Mouse (Mus musculus): Measurements from ENCODE around the gene Rnaset2b. TPM values are rescaled to one million over a fixed set of nuclear protein-coding genes. Genes with fewer than 3 reads are reported as not detected.
"Not testable (repeated sequence)": the region's sequence is repeated elsewhere in the genome, so short reads cannot be mapped to it uniquely, and the experiment has no call there.

Rnaset2b gene
- polyA plus RNA-seq, 1 experiment from 2014 or later = 549 TPM

- not testable (repeated sequence) for H3K27ac ChIP-seq; H3K36me3 ChIP-seq (ENCODE audit: inconsistent target); H3K4me3 ChIP-seq (ENCODE audit: inconsistent target); H3K79me2 ChIP-seq (ENCODE audit: inconsistent target)
These were observed 38.5 kb downstream of the Rnaset2b start for GRCm38 (mm10) chr17:7008885-7009284.

GRCm38 (mm10) chr17:7009440-7009839, 39.0 kb downstream of the Rnaset2b start:
- not testable (repeated sequence) for H3K27ac ChIP-seq; H3K36me3 ChIP-seq (ENCODE audit: inconsistent target); H3K4me3 ChIP-seq (ENCODE audit: inconsistent target); H3K79me2 ChIP-seq (ENCODE audit: inconsistent target)
- no CpG with 5 or more reads among the region's 7 CpGs for WGBS (ENCODE audit: missing documents)

GRCm38 (mm10) chr17:7009901-7010300, 39.5 kb downstream of the Rnaset2b start:
- not testable (repeated sequence) for H3K36me3 ChIP-seq (ENCODE audit: inconsistent target); H3K27ac ChIP-seq; H3K79me2 ChIP-seq (ENCODE audit: inconsistent target); H3K4me3 ChIP-seq (ENCODE audit: inconsistent target)
- 20% methylated on average over 1 of the region's 9 CpGs for WGBS (ENCODE audit: missing documents)

- H3K4me3 ChIP-seq (ENCODE audit: inconsistent target); H3K27ac ChIP-seq; H3K36me3 ChIP-seq (ENCODE audit: inconsistent target); H3K79me2 ChIP-seq (ENCODE audit: inconsistent target): not testable (repeated sequence)
- WGBS (ENCODE audit: missing documents) = no CpG with 5 or more reads among the region's 1 CpGs
These were observed 43.8 kb downstream of the Rnaset2b start for GRCm38 (mm10) chr17:7014190-7014589.

- not testable (repeated sequence) for H3K79me2 ChIP-seq (ENCODE audit: inconsistent target); H3K4me3 ChIP-seq (ENCODE audit: inconsistent target); H3K36me3 ChIP-seq (ENCODE audit: inconsistent target); H3K27ac ChIP-seq
- WGBS (ENCODE audit: missing documents) = no CpG with 5 or more reads among the region's 14 CpGs
These were observed 54.8 kb downstream of the Rnaset2b start, which contains the start of gene Gm1604a for GRCm38 (mm10) chr17:7025257-7025656. Gene Gm1604a, plus strand, starts transcription at chr17:7025568.

GRCm38 (mm10) chr17:7025764-7026346, 55.4 kb downstream of the Rnaset2b start:
- WGBS (ENCODE audit: missing documents) = no CpG with 5 or more reads among the region's 14 CpGs

GRCm38 (mm10) chr17:7030204-7030603, 59.8 kb downstream of the Rnaset2b start:
- H3K4me3 ChIP-seq (ENCODE audit: inconsistent target); H3K27ac ChIP-seq; H3K36me3 ChIP-seq (ENCODE audit: inconsistent target); H3K79me2 ChIP-seq (ENCODE audit: inconsistent target): not testable (repeated sequence)
- 72% methylated on average over 3 of the region's 7 CpGs for WGBS (ENCODE audit: missing documents)

More at GRCm38 (mm10) chr17:7025764-7026346, 55.4 kb downstream of the Rnaset2b start:
- not testable (repeated sequence) for H3K36me3 ChIP-seq (ENCODE audit: inconsistent target); H3K27ac ChIP-seq; H3K79me2 ChIP-seq (ENCODE audit: inconsistent target); H3K4me3 ChIP-seq (ENCODE audit: inconsistent target)

DNA sequence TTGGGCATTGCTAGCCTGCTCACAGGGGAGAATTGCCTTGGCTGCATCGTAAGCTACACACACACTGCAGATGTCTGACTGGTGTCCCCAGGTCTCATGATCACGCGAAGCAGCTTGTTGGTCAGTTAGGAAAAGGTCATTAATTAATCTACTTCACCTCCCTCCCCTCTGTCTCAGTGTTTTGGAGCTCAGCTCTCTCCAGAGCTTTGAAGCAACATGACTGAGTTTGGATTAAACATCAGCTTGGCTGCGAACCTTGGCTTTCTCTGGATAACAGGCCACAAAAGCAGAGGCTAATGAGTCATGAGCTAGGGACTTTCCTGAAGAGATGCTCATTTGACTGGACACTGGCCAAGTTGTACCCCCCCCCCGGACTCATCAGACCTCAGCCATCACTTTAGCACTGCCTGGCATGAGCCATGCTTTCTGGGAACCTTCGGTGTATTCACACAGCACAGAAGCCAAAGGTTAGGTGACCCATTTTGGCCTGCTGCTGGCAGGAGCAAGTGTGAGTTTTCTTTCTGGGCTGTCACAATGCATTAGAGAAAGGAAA, 60.3 kb downstream of the Rnaset2b start:
- H3K79me2 ChIP-seq (ENCODE audit: inconsistent target); H3K27ac ChIP-seq; H3K4me3 ChIP-seq (ENCODE audit: inconsistent target); H3K36me3 ChIP-seq (ENCODE audit: inconsistent target): not testable (repeated sequence)
- WGBS (ENCODE audit: missing documents) = 69% methylated on average over 2 of the region's 6 CpGs

GRCm38 (mm10) chr17:7033192-7034166, 63.0 kb downstream of the Rnaset2b start:
- not testable (repeated sequence) for H3K4me3 ChIP-seq (ENCODE audit: inconsistent target); H3K36me3 ChIP-seq (ENCODE audit: inconsistent target); H3K27ac ChIP-seq; H3K79me2 ChIP-seq (ENCODE audit: inconsistent target)
- no CpG with 5 or more reads among the region's 17 CpGs for WGBS (ENCODE audit: missing documents)

Other genes starting within 250 kb of the Rnaset2b start
- gene Ezr, start 187.8 kb upstream of the Rnaset2b start, polyA plus RNA-seq (2018) = 19.3 to 60.4 TPM (median 43.6 TPM) in 3 replicates
- gene Rsph3b, start 22.0 kb upstream of the Rnaset2b start, polyA plus RNA-seq (2018) = 14.6 to 20.9 TPM (median 18.2 TPM) in 3 replicates
- gene Tagap1, start 9.5 kb upstream of the Rnaset2b start, polyA plus RNA-seq (2018) = 9.0 to 13.2 TPM (median 10.1 TPM) in 3 replicates
- gene Gm49721, start 8.3 kb downstream of the Rnaset2b start, polyA plus RNA-seq (2018) = 0.22 TPM in 1 of 3 replicates, not detected in the others
- not detected in 3 replicates for gene Gm1604a, start 54.9 kb downstream of the Rnaset2b start, polyA plus RNA-seq (2018)
- 5.0 to 8.7 TPM (median 6.5 TPM) in 3 replicates for gene Rps6ka2, start 199.5 kb downstream of the Rnaset2b start, polyA plus RNA-seq (2018)